Mouse (Mus musculus) CH12.LX (cell line): Measurements from ENCODE around the gene Atrip. TPM values are rescaled to one million over a fixed set of nuclear protein-coding genes. Genes with fewer than 3 reads are reported as not detected.

Source experiments
- DNase-seq: peaks from one replicate; pipeline ENCODE4 v3.0.0-alpha.2; 2013; ENCODE audit errors: extremely low read depth
- H3K27ac ChIP-seq: 2 replicates; pipeline ENCODE4 v1.5.1; 2012; ENCODE audit warnings: low read depth, mild to moderate bottlenecking, control low read depth, moderate library complexity; ENCODE audit not compliant: insufficient read depth
- H3K27me3 ChIP-seq: replicated peaks from 2 replicates; pipeline ENCODE3; 2012; ENCODE audit warnings: inconsistent platforms
- H3K36me3 ChIP-seq, 2 experiments: replicated peaks in 1 of 2; 2 replicates each; pipeline versions ENCODE3 to v1.6.1; 2012; ENCODE audit warnings: inconsistent platforms in 1 of 2, low read length in 1 of 2, mild to moderate bottlenecking in 1 of 2, mixed read lengths in 1 of 2, moderate library complexity in 1 of 2; ENCODE audit not compliant: control insufficient read depth in 1 of 2, insufficient read depth in 1 of 2
- H3K4me1 ChIP-seq, 2 experiments: 2 replicates each; pipeline ENCODE4 v1.6.1; 2012; ENCODE audit warnings: inconsistent platforms in 1 of 2, moderate library complexity in 1 of 2; ENCODE audit not compliant: insufficient read depth in 2 of 2, control insufficient read depth in 1 of 2
- H3K4me2 ChIP-seq: 2 replicates; pipeline ENCODE4 v1.6.1; 2012; ENCODE audit warnings: low read depth, mild to moderate bottlenecking, control low read depth; ENCODE audit not compliant: poor library complexity, insufficient read depth, severe bottlenecking
- H3K4me3 ChIP-seq, 3 experiments: fragments of 150-350 bp in 1 of 3; sonication (generic) in 1 of 3; replicated peaks in 1 of 3; 2 replicates each; pipeline versions ENCODE3 to v1.5.1; 2011 to 2012; ENCODE audit warnings: low read depth in 2 of 3, low read length in 2 of 3, mild to moderate bottlenecking in 2 of 3, moderate library complexity in 2 of 3, control low read depth in 1 of 3, improper control_type of control experiment in 1 of 3, inconsistent platforms in 1 of 3, mixed read lengths in 1 of 3; ENCODE audit not compliant: poor library complexity in 1 of 3
- H3K79me2 ChIP-seq: replicated peaks from 2 replicates; pipeline ENCODE4 v1.6.1; 2012; ENCODE audit warnings: mild to moderate bottlenecking, moderate library complexity; ENCODE audit not compliant: control insufficient read depth, poor library complexity, insufficient read depth, severe bottlenecking; ENCODE audit errors: extremely low read depth
- H3K9ac ChIP-seq: 2 replicates; pipeline ENCODE4 v1.6.1; 2012; ENCODE audit warnings: low read depth, mild to moderate bottlenecking, control low read depth, moderate library complexity; ENCODE audit not compliant: insufficient read depth
- H3K9me3 ChIP-seq: replicated peaks from 2 replicates; pipeline ENCODE3; 2012; ENCODE audit warnings: low read length, inconsistent platforms, mixed read lengths
- CHD1 ChIP-seq: IDR thresholded peaks from 2 replicates; pipeline ENCODE4 v1.6.1; 2012; ENCODE audit warnings: low read depth, low read length, improper control_type of control experiment, inconsistent platforms
- CHD2 ChIP-seq: IDR thresholded peaks from 2 replicates; pipeline ENCODE4 v1.6.1; 2011; ENCODE audit warnings: low read length, improper control_type of control experiment
- CTCF ChIP-seq, 2 experiments: IDR thresholded peaks in 1 of 2; conservative IDR thresholded peaks in 1 of 2; 2 replicates each; pipeline ENCODE4 v1.5.1; 2011 to 2012; ENCODE audit warnings: low read depth in 2 of 2, low read length in 2 of 2, improper control_type of control experiment in 1 of 2, inconsistent platforms in 1 of 2, mild to moderate bottlenecking in 1 of 2, moderate library complexity in 1 of 2
- E2F4 ChIP-seq: IDR thresholded peaks from 2 replicates; pipeline ENCODE4 v1.6.1; 2011; ENCODE audit warnings: low read depth, low read length, improper control_type of control experiment; ENCODE audit not compliant: insufficient replicate concordance
- ELF1 ChIP-seq: IDR thresholded peaks from 2 replicates; pipeline ENCODE4 v1.6.1; 2014; ENCODE audit warnings: low read depth, mild to moderate bottlenecking, inconsistent platforms, low read length, improper control_type of control experiment
- EP300 ChIP-seq: IDR thresholded peaks from 2 replicates; pipeline ENCODE4 v1.6.1; 2011; ENCODE audit warnings: low read length, improper control_type of control experiment
- ETS1 ChIP-seq: conservative IDR thresholded peaks from 2 replicates; pipeline ENCODE4 v1.6.1; 2012; ENCODE audit warnings: low read depth, mild to moderate bottlenecking, inconsistent platforms, low read length, improper control_type of control experiment, moderate library complexity
- GABPA ChIP-seq: IDR thresholded peaks from 2 replicates; pipeline ENCODE4 v1.6.1; 2012; ENCODE audit warnings: low read depth, low read length, improper control_type of control experiment, inconsistent platforms; ENCODE audit not compliant: insufficient replicate concordance
- HCFC1 ChIP-seq: IDR thresholded peaks from 2 replicates; pipeline ENCODE4 v1.6.1; 2012; ENCODE audit warnings: low read depth, mild to moderate bottlenecking, inconsistent platforms, low read length, improper control_type of control experiment
- JUN ChIP-seq: IDR thresholded peaks from 2 replicates; pipeline ENCODE4 v1.6.1; 2011; ENCODE audit warnings: low read depth, mild to moderate bottlenecking, low read length, improper control_type of control experiment, moderate library complexity; ENCODE audit not compliant: insufficient read depth
- KAT2A ChIP-seq: IDR thresholded peaks from 2 replicates; pipeline ENCODE4 v1.6.1; 2012; ENCODE audit warnings: low read length, improper control_type of control experiment, inconsistent platforms; ENCODE audit not compliant: insufficient replicate concordance
- MAFK ChIP-seq: IDR thresholded peaks from 2 replicates; pipeline ENCODE4 v1.6.1; 2011; ENCODE audit warnings: low read length, improper control_type of control experiment; ENCODE audit not compliant: insufficient replicate concordance
- MAX ChIP-seq: IDR thresholded peaks from 2 replicates; pipeline ENCODE4 v1.6.1; 2011; ENCODE audit warnings: low read length, improper control_type of control experiment
- MAZ ChIP-seq: IDR thresholded peaks from 2 replicates; pipeline ENCODE4 v1.6.1; 2012; ENCODE audit warnings: low read depth, mild to moderate bottlenecking, inconsistent platforms, low read length, improper control_type of control experiment, moderate library complexity
- MEF2A ChIP-seq: IDR thresholded peaks from 2 replicates; pipeline ENCODE4 v1.6.1; 2014; ENCODE audit warnings: low read depth, mild to moderate bottlenecking, inconsistent platforms, low read length, improper control_type of control experiment, borderline replicate concordance
- MXI1 ChIP-seq: IDR thresholded peaks from 2 replicates; pipeline ENCODE4 v1.6.1; 2011; ENCODE audit warnings: mild to moderate bottlenecking, low read depth, low read length, improper control_type of control experiment
- MYC ChIP-seq: IDR thresholded peaks from 2 replicates; pipeline ENCODE4 v1.6.1; 2011; ENCODE audit warnings: low read depth, mild to moderate bottlenecking, improper control_type of control experiment, low read length
- NELFE ChIP-seq: IDR thresholded peaks from 2 replicates; pipeline ENCODE4 v1.6.1; 2011; ENCODE audit warnings: low read depth, low read length, improper control_type of control experiment
- NRF1 ChIP-seq: IDR thresholded peaks from 2 replicates; pipeline ENCODE4 v1.6.1; 2014; ENCODE audit warnings: low read depth, mild to moderate bottlenecking, inconsistent platforms, low read length, improper control_type of control experiment, moderate library complexity
- PAX5 ChIP-seq: IDR thresholded peaks from 2 replicates; pipeline ENCODE4 v1.6.1; 2012; ENCODE audit warnings: low read length, inconsistent platforms, mixed read lengths
- POLR2A ChIP-seq: IDR thresholded peaks from 2 replicates; pipeline ENCODE4 v1.6.1; 2011; ENCODE audit warnings: low read depth, mild to moderate bottlenecking, improper control_type of control experiment, low read length
- POLR2AphosphoS2 ChIP-seq: IDR thresholded peaks from 2 replicates; pipeline ENCODE4 v1.6.1; 2011; ENCODE audit warnings: low read depth, low read length, improper control_type of control experiment
- RAD21 ChIP-seq: IDR thresholded peaks from 2 replicates; pipeline ENCODE4 v1.6.1; 2011; ENCODE audit warnings: low read depth, mild to moderate bottlenecking, low read length, improper control_type of control experiment, moderate library complexity
- RCOR1 ChIP-seq: conservative IDR thresholded peaks from 2 replicates; pipeline ENCODE4 v1.6.1; 2012; ENCODE audit warnings: low read depth, mild to moderate bottlenecking, inconsistent platforms, low read length, improper control_type of control experiment
- SIN3A ChIP-seq: IDR thresholded peaks from 2 replicates; pipeline ENCODE4 v1.6.1; 2012; ENCODE audit warnings: low read length, improper control_type of control experiment, inconsistent platforms
- SMC3 ChIP-seq: IDR thresholded peaks from 2 replicates; pipeline ENCODE4 v1.6.1; 2011; ENCODE audit warnings: low read depth, low read length, improper control_type of control experiment
- TBP ChIP-seq: conservative IDR thresholded peaks from 2 replicates; pipeline ENCODE4 v1.6.1; 2011; ENCODE audit warnings: low read depth, low read length, improper control_type of control experiment
- TCF12 ChIP-seq: IDR thresholded peaks from 2 replicates; pipeline ENCODE4 v1.6.1; 2014; ENCODE audit warnings: low read depth, mild to moderate bottlenecking, inconsistent platforms, low read length, improper control_type of control experiment
- UBTF ChIP-seq: IDR thresholded peaks from 2 replicates; pipeline ENCODE4 v1.6.1; 2012; ENCODE audit warnings: low read depth, mild to moderate bottlenecking, inconsistent platforms, low read length, improper control_type of control experiment, moderate library complexity
- USF1 ChIP-seq: IDR thresholded peaks from 2 replicates; pipeline ENCODE4 v1.6.1; 2014; ENCODE audit warnings: low read depth, mild to moderate bottlenecking, inconsistent platforms, low read length, improper control_type of control experiment
- USF2 ChIP-seq: conservative IDR thresholded peaks from 2 replicates; pipeline ENCODE4 v1.6.1; 2011; ENCODE audit warnings: low read depth, low read length, improper control_type of control experiment
- ZC3H11A ChIP-seq: IDR thresholded peaks from 2 replicates; pipeline ENCODE4 v1.6.1; 2012; ENCODE audit warnings: low read depth, mild to moderate bottlenecking, inconsistent platforms, low read length, improper control_type of control experiment
- ZKSCAN1 ChIP-seq: IDR thresholded peaks from 2 replicates; pipeline ENCODE4 v1.6.1; 2012; ENCODE audit warnings: low read depth, inconsistent platforms, low read length, improper control_type of control experiment, borderline replicate concordance
- ZMIZ1 ChIP-seq: IDR thresholded peaks from 2 replicates; pipeline ENCODE4 v1.6.1; 2012; ENCODE audit warnings: low read depth, mild to moderate bottlenecking, inconsistent platforms, low read length, improper control_type of control experiment
- ZNF384 ChIP-seq: IDR thresholded peaks from 2 replicates; pipeline ENCODE4 v1.6.1; 2012; ENCODE audit warnings: low read depth, low read length, improper control_type of control experiment, inconsistent platforms
- dilution Hi-C: fragments of 300-500 bp; cut with MboI; formaldehyde crosslinking; loops from 2 replicates; pipeline ENCODE4 v1.14.3; 2020; ENCODE audit warnings: low sequenced_read_pairs; ENCODE audit not compliant: extremely low pct_unique_long_range_greater_than_20kb, extremely low pct_ligation_motif_present
- in situ Hi-C: fragments of 300-500 bp; cut with MboI; formaldehyde crosslinking; loops from 3 replicates; pipeline ENCODE4 v1.14.3; 2019; ENCODE audit warnings: low sequenced_read_pairs, low pct_ligation_motif_present, low pct_unique_long_range_greater_than_20kb, mixed read lengths
- polyA plus RNA-seq: library from polyadenylated mRNA; unstranded; fragments of >175 nt; gene quantifications from 2 replicates; pipeline ENCODE4 v1.2.1, GENCODE M21; 2012; ENCODE audit warnings: low read depth; ENCODE audit not compliant: insufficient read length
- total RNA-seq, 2 experiments: library from RNA; depleted of rRNA; stranded (reverse); fragments of 300-350 nt in 1 of 2; fragments of >200 nt in 1 of 2; gene quantifications; 2 replicates each; pipeline ENCODE4 v1.2.3; 2012 to 2014

The Atrip gene
- total RNA-seq (2012; rRNA removed) (18.0 and 19.3 TPM in 2 replicates), total RNA-seq (2014; rRNA removed) (16.2 and 17.6 TPM in 2 replicates), polyA plus RNA-seq (21.3 and 24.1 TPM in 2 replicates)

DNA sequence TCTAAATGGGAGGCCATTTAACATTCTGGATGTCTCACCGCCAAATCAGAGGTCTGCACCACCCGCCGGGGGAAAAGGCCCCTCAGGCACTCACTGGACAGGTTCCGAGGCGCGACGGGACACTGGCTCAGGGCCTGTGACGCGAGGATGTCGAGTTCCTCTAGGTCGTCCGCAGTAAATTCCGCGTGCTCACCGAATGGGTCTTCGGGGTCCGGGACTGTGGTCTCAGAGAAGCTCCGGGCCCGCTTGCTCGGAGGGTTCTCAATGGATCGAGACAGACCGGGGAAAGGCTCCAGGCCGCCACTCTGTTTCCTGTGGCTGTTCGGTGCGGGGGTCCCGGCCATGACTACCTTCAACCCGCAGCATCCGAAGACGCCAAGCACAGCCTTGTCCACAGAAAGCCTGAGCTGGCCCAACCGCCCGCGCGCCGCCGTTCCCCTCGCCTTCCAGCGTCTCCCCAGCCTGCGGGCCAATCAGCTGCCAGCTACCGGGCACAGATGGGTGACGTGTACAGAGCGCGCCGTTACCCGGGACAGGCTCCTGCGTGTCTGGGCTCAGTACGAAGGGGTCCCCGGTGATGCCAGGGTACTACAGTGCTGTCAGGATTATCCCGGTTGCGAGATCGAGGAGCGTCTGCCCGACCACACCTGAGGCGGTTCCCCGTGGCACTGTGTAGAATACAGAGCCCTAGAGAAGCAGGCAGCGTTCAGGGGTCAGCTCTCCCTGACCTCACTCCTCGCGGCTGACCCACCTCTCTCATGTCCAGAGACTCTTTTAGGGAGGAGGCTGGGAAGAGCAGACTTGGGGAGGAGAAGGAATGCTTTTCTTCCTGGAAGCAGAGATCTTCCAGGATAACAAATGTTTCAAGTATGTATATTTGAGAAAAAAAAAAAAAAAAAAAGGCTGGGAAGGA, at the start of gene Atrip:
Gene Atrip (minus strand): TSS at position 464 of the 913 bp plus-strand sequence.
- TF ChIP-seq USF2 (no peak), MAX (peak; percentile 74), PAX5 (no peak), MEF2A (no peak), ETS1 (no peak), CTCF (conservative IDR thresholded peaks at IDR 0.05 in 1 of 2, IDR thresholded peaks at IDR 0.05 in 1 of 2; ENCODE audit: low read depth in 2 of 2, low read length in 2 of 2) (no peak), CHD2 (no peak; the same call in 1 of the 2 replicates), ZMIZ1 (peak; percentile 85), EP300 (no peak), MYC (0 out of 2 replicates have a peak, but pooled peaks have one; percentile 38), MXI1 (peak; percentile 96), NRF1 (peak; percentile 25; the same call in 1 of the 2 replicates), ZNF384 (no peak; the same call in none of the 2 replicates), MAZ (no peak), ZC3H11A (no peak), ZKSCAN1 (no peak), JUN (no peak), TBP (no peak), ELF1 (peak; percentile 47; the same call in 1 of the 2 replicates), HCFC1 (peak; percentile 84), GABPA (no peak), POLR2A (peak; percentile 95), NELFE (peak; percentile 93), E2F4 (no peak), CHD1 (no peak), SIN3A (peak; percentile 89), RCOR1 (0 out of 2 replicates have a peak, but pooled peaks have one; percentile 23), USF1 (no peak), SMC3 (no peak), MAFK (no peak), RAD21 (no peak), KAT2A (peak; percentile 46; the same call in 1 of the 2 replicates), UBTF (no peak; the same call in 1 of the 2 replicates), TCF12 (peak; percentile 75; the same call in 1 of the 2 replicates), POLR2AphosphoS2 (0 out of 2 replicates have a peak, but pooled peaks have one; percentile 55)
- Histone ChIP-seq H3K4me2 (peak within 1 kb of the TSS; percentile 98), H3K27ac (no peak within 1 kb of the TSS), H3K4me1 (peaks cover 7 to 27% of the 10 kb centered on the region in 2 experiments; a peak in 2 of 4 replicates), H3K9ac (peak within 1 kb of the TSS; percentile 79), H3K36me3 (peaks cover 25 to 47% of the 10 kb centered on the region in 2 experiments), H3K27me3 (no peaks in the 10 kb centered on the region), H3K79me2 (peaks cover 21% of the 10 kb centered on the region), H3K9me3 (no peaks in the 10 kb centered on the region), H3K4me3 (peak within 1 kb of the TSS; percentile 92 to 93 (median 92))
- dilution Hi-C loops: no loop called here
- in situ Hi-C loops: no loop called here
- DNase-seq: peak; percentile 85
